In genomic region chr17:10317981-10318551, GRCm38 (mm10) we compare ENCODE assay signal across 8 mouse cellular contexts. TPM values are rescaled to one million over a fixed set of nuclear protein-coding genes. Genes with fewer than 3 reads are reported as not detected.
DNase-seq lines count a peak whose midpoint lies in the region; ATAC-seq and TF ChIP-seq lines count a peak whose summit lies in the region.

No protein-coding gene starts in this region.

- under 1% methylated on average over 37 of the region's 46 CpGs for WGBS in lung, embryonic 15.5 days
- under 1% methylated on average over 46 of the region's 46 CpGs for WGBS in neural tube, embryonic 15.5 days

- H3K4me1 ChIP-seq in lung, embryonic 15.5 days = peaks cover 25% of the 10 kb centered on the region
- H3K4me1 ChIP-seq in neural tube, embryonic 15.5 days = peaks cover 24% of the 10 kb centered on the region

- H3K27me3 ChIP-seq in Patski = no peaks in the 10 kb centered on the region
- no peaks in the 10 kb centered on the region for H3K27me3 ChIP-seq in lung, embryonic 15.5 days
- H3K27me3 ChIP-seq in neural tube, embryonic 15.5 days (replicated peaks) = no peaks in the 10 kb centered on the region

- H3K27ac ChIP-seq in lung, embryonic 15.5 days = peak overlapping the region; percentile 99
- H3K27ac ChIP-seq in neural tube, embryonic 15.5 days (replicated peaks) = peak overlapping the region; percentile 99

- peak; percentile 48 for ATAC-seq in Patski
- no peak for ATAC-seq in lung, embryonic 15.5 days (ENCODE audit: borderline replicate concordance, extremely low read depth, low FRiP score, low TSS enrichment)
- ATAC-seq in neural tube, embryonic 15.5 days (ENCODE audit: low FRiP score) = no peak

- TF ChIP-seq CTCF in Patski (IDR thresholded peaks at IDR 0.05) = no peak

- peak overlapping the region; percentile 97 for H3K9ac ChIP-seq in lung, embryonic 15.5 days
- peak overlapping the region; percentile 93 for H3K9ac ChIP-seq in neural tube, embryonic 15.5 days (replicated peaks)

- H3K36me3 ChIP-seq in lung, embryonic 15.5 days = no peaks in the 10 kb centered on the region
- no peaks in the 10 kb centered on the region for H3K36me3 ChIP-seq in neural tube, embryonic 15.5 days

- peak overlapping the region; percentile 56 for H3K4me2 ChIP-seq in lung, embryonic 15.5 days
- peak overlapping the region; percentile 62 for H3K4me2 ChIP-seq in neural tube, embryonic 15.5 days

- in situ Hi-C loops in Patski (cut with MboI; ENCODE audit: low pct_unique_long_range_greater_than_20kb) = loop anchor here (5.0 to 25.0 kb wide), 3 partner anchors 233 to 1156 kb away; no protein-coding TSS in a partner anchor

- CTCF ChIA-PET in Patski (lab: Charles Lee) = interaction anchor here (0.9 to 1.8 kb wide), 6 partner anchors 9 to 1293 kb away, joined by 3 to 7 read pairs (median 3); no protein-coding TSS in a partner anchor

- POLR2A ChIA-PET in Patski (lab: Charles Lee) = interaction anchor here (0.6 to 1.1 kb wide), 3 partner anchors 31 to 1125 kb away, joined by 3 to 5 read pairs (median 5); no protein-coding TSS in a partner anchor

- DNase-seq in 3134 (ENCODE audit: extremely low read depth, insufficient read length, low spot score) (peak; percentile 83), Patski (ENCODE audit: low read depth, low spot score) (peak; percentile 31)
- peak; percentile 66 for DNase-seq in embryo, embryonic 10 days (ENCODE audit: low spot score)
- DNase-seq in heart, adult 11 months = peak; percentile 97
- peak; percentile 68 for DNase-seq in kidney, adult 11 months
- DNase-seq in thymus, postnatal 25 days = peak; percentile 59

- peak overlapping the region; percentile 88 for H3K4me3 ChIP-seq in lung, embryonic 15.5 days
- peak overlapping the region; percentile 82 for H3K4me3 ChIP-seq in neural tube, embryonic 15.5 days (replicated peaks)

- H3K9me3 ChIP-seq in lung, embryonic 15.5 days = no peaks in the 10 kb centered on the region
- H3K9me3 ChIP-seq in neural tube, embryonic 15.5 days (replicated peaks) = no peaks in the 10 kb centered on the region

RNA-seq across cellular contexts. Expression of gene Qk, which starts 1.6 kb away (rescaled TPM):
- 96.5 TPM for polyA plus RNA-seq in Patski (2021)
- polyA plus RNA-seq in lung, embryonic 15.5 days (2015; fragmentation: Nextera tagmentation; extraction: Ambion mirVana) = 28.5 and 33.3 TPM in 2 replicates
- polyA plus RNA-seq in neural tube, embryonic 15.5 days (2015; fragmentation: Nextera tagmentation; extraction: Ambion mirVana) = 38.9 and 44.0 TPM in 2 replicates

Comparison
In these comparisons a context has a peak if more than half of its experiments do, and no peak if none do; other contexts are left out.
1. DNase-seq: peak in every context shown above with its lines; median percentile 97 in heart, adult 11 months; 83 in 3134; 68 in kidney, adult 11 months; 66 in embryo, embryonic 10 days; 59 in thymus, postnatal 25 days; 31 in Patski.